Mouse (Mus musculus) forebrain, postnatal 0 days (tissue): ENCODE results near the gene Bmpr1b. TPM values are rescaled to one million over a fixed set of nuclear protein-coding genes. Genes with fewer than 3 reads are reported as not detected.

Experiments used
- ATAC-seq: fragments of 200-750 bp; cut with Nextera tagmentation; 2 replicates; pipeline ENCODE4 v1.8.0; 2017; ENCODE audit warnings: mild to moderate bottlenecking, moderate library complexity
- DNase-seq: peaks from one replicate; pipeline ENCODE4 v3.0.0-alpha.2; 2015
- H3K27ac ChIP-seq: fragments of 300-500 bp; sonication (generic); 2 replicates; pipeline ENCODE4 v1.5.1; 2014; ENCODE audit warnings: low read depth, mild to moderate bottlenecking, antibody characterized with exemption, low read length, moderate library complexity, mixed read lengths
- H3K27me3 ChIP-seq: fragments of 300-500 bp; sonication (generic); 2 replicates; pipeline ENCODE4 v1.6.1; 2014; ENCODE audit warnings: mild to moderate bottlenecking, low read length, mixed read lengths; ENCODE audit not compliant: insufficient read depth
- H3K36me3 ChIP-seq: fragments of 300-500 bp; sonication (generic); 2 replicates; pipeline ENCODE4 v1.6.1; 2014; ENCODE audit warnings: mild to moderate bottlenecking, moderate library complexity; ENCODE audit not compliant: insufficient read depth
- H3K4me1 ChIP-seq: fragments of 300-500 bp; sonication (generic); 2 replicates; pipeline ENCODE4 v1.6.1; 2014; ENCODE audit warnings: antibody characterized with exemption; ENCODE audit not compliant: insufficient read depth
- H3K4me2 ChIP-seq: fragments of 300-500 bp; sonication (generic); 2 replicates; pipeline ENCODE4 v1.6.1; 2014; ENCODE audit warnings: low read depth, mild to moderate bottlenecking, moderate library complexity
- H3K4me3 ChIP-seq: fragments of 300-500 bp; sonication (generic); 2 replicates; pipeline ENCODE4 v1.5.1; 2014; ENCODE audit warnings: low read depth, low read length, mixed read lengths
- H3K9ac ChIP-seq: fragments of 300-500 bp; sonication (generic); 2 replicates; pipeline ENCODE4 v1.6.1; 2014; ENCODE audit warnings: mild to moderate bottlenecking
- H3K9me3 ChIP-seq: fragments of 300-500 bp; sonication (generic); 2 replicates; pipeline ENCODE4 v1.6.1; 2016; ENCODE audit warnings: low read length
- CTCF ChIP-seq: sonication (generic); IDR thresholded peaks from 2 replicates; pipeline ENCODE4 v1.5.1; 2016; ENCODE audit warnings: antibody characterized with exemption, control low read depth, low read depth
- WGBS: fragments of 180-500 bp; shearing (Covaris S2); extraction: QIAGEN DNeasy Blood & Tissue Kit; methylation state at CpG from one replicate; pipeline ENCODE4 v1.1.7; 2014; 5-methylcytosine and 5-hydroxymethylcytosine counted together
- polyA plus RNA-seq: library from polyadenylated mRNA; unstranded; fragments of >200 nt; fragmentation: Nextera tagmentation; extraction: Ambion mirVana; gene quantifications from 2 replicates; pipeline ENCODE4 v1.2.1, GENCODE M21; 2015
- total RNA-seq: library from RNA; depleted of rRNA; stranded (reverse); fragments of >200 nt; gene quantifications from 2 replicates; pipeline ENCODE4 v1.2.3, GENCODE M21; 2014; rRNA removed

Gene Bmpr1b
- total RNA-seq (7.4 and 9.3 TPM in 2 replicates), polyA plus RNA-seq (2.4 and 3.0 TPM in 2 replicates)

- Histone ChIP-seq H3K27me3 (peaks cover 5% of the 10 kb centered on the region; the same call in 1 of the 2 replicates), H3K4me2 (peak within 1 kb of the TSS; percentile 98), H3K4me1 (peaks cover 5% of the 10 kb centered on the region; the same call in 1 of the 2 replicates), H3K4me3 (peak within 1 kb of the TSS; percentile 61), H3K9ac (peak within 1 kb of the TSS; percentile 55), H3K9me3 (no peaks in the 10 kb centered on the region), H3K27ac (peak within 1 kb of the TSS; percentile 29; the same call in 1 of the 2 replicates), H3K36me3 (no peaks in the 10 kb centered on the region)
- TF ChIP-seq CTCF: peak; percentile 64
- WGBS: 2% methylated on average over 62 of the region's 65 CpGs
- DNase-seq (peak; percentile 80), ATAC-seq (peak; percentile 95)
Measured at GRCm38 (mm10) chr3:142168863-142169521, at the start of gene Bmpr1b. Bmpr1b (minus strand) TSS chr3:142169425.

- no peaks in the 10 kb centered on the region for H3K9me3 ChIP-seq
- DNase-seq (no peak), ATAC-seq (no peak)
- H3K4me2 ChIP-seq: no peak overlapping the region
- no peak overlapping the region for H3K4me3 ChIP-seq
- no peaks in the 10 kb centered on the region for H3K27me3 ChIP-seq
- no peak overlapping the region for H3K27ac ChIP-seq
- TF ChIP-seq CTCF: no peak
- no peaks in the 10 kb centered on the region for H3K4me1 ChIP-seq
- 69% methylated on average over 2 of the region's 2 CpGs for WGBS
- no peaks in the 10 kb centered on the region for H3K36me3 ChIP-seq
- H3K9ac ChIP-seq: no peak overlapping the region
Measured at GRCm38 (mm10) chr3:142212821-142213220, 43.6 kb upstream of the Bmpr1b start.

DNA sequence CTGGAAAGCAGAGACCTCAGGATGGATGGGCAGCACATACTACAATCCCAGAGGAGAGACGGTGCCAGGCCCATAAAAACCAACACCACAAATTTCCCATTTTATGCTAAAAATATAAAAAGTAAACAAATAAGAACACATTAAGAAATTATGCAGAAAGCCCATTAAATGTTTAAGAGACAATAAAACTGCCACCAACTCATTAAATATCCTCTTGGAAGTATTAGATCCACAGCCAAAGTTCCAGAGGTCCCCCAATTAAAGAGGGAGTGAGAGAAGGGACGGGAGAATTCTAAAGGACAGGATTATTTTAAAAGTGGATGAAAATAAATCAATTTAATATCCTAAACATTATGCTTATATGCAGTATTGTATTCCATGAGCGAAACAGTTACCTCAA is 43.0 kb upstream of the Bmpr1b start:
- ATAC-seq (no peak), DNase-seq (no peak)
- H3K9ac ChIP-seq: no peak overlapping the region
- H3K4me3 ChIP-seq: no peak overlapping the region
- no peaks in the 10 kb centered on the region for H3K9me3 ChIP-seq
- H3K27me3 ChIP-seq: no peaks in the 10 kb centered on the region
- WGBS: 77% methylated on average over 3 of the region's 3 CpGs
- no peaks in the 10 kb centered on the region for H3K4me1 ChIP-seq
- no peak overlapping the region for H3K27ac ChIP-seq
- no peak for TF ChIP-seq CTCF
- no peak overlapping the region for H3K4me2 ChIP-seq
- no peaks in the 10 kb centered on the region for H3K36me3 ChIP-seq

DNA sequence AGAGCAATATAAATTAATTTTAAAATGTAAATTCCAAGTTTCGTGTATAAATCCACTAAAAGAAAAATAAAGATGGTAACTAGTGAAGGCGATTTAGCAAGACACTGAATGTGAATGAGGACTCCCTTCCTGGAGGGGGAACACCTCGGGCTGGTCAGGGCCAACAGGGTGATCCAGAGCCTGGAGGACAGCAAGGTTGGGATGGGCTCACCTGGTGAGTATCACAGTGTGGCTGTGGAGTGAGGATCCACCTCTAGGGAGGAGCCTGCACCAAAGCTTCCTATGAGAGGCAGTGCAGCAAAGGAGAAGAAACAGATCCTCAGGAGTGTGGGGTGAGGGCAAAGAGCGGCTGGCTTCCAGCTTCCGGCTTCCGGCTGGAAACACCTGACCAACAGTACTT is 40.8 kb upstream of the Bmpr1b start:
- DNase-seq: no peak
- Histone ChIP-seq H3K4me2 (no peak overlapping the region), H3K27ac (no peak overlapping the region), H3K36me3 (no peaks in the 10 kb centered on the region), H3K4me1 (no peaks in the 10 kb centered on the region), H3K9me3 (no peaks in the 10 kb centered on the region), H3K4me3 (no peak overlapping the region), H3K9ac (no peak overlapping the region), H3K27me3 (no peaks in the 10 kb centered on the region)
- WGBS: 76% methylated on average over 6 of the region's 6 CpGs
- no peak for ATAC-seq
- no peak for TF ChIP-seq CTCF

DNA sequence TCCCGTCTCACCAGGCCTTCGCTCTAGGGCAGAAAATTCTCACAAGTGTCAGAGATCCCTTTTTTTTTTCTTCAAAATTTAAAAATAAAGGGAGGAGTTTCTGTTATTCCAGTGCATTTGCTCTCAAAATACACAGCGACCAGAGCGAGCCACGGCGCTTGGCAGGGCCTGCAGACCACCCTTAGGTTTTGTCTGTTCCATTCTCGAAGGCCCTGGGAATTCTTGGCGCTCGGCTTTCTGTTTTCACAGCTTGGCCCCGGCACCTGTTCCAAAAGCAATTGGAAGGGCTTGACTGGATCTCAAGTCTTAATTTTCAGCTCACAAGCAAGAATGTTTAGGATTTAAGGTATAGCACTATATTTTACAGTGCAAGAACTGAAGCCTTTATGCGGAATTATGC is 39.8 kb upstream of the Bmpr1b start:
- Histone ChIP-seq H3K4me2 (no peak overlapping the region), H3K27ac (no peak overlapping the region), H3K9me3 (no peaks in the 10 kb centered on the region), H3K27me3 (no peaks in the 10 kb centered on the region), H3K36me3 (no peaks in the 10 kb centered on the region), H3K4me3 (no peak overlapping the region), H3K4me1 (no peaks in the 10 kb centered on the region), H3K9ac (no peak overlapping the region)
- WGBS: 38% methylated on average over 11 of the region's 11 CpGs
- ATAC-seq: no peak
- no peak for TF ChIP-seq CTCF
- DNase-seq: peak; percentile 31

GRCm38 (mm10) chr3:142207488-142207887 is 38.3 kb upstream of the Bmpr1b start:
- TF ChIP-seq CTCF: no peak
- no peaks in the 10 kb centered on the region for H3K4me1 ChIP-seq
- DNase-seq: no peak

GRCm38 (mm10) chr3:142206316-142206715 is 37.1 kb upstream of the Bmpr1b start:
- Histone ChIP-seq H3K27me3 (no peaks in the 10 kb centered on the region), H3K9ac (no peak overlapping the region), H3K27ac (no peak overlapping the region), H3K4me2 (no peak overlapping the region), H3K36me3 (no peaks in the 10 kb centered on the region), H3K4me1 (no peaks in the 10 kb centered on the region), H3K4me3 (no peak overlapping the region), H3K9me3 (no peaks in the 10 kb centered on the region)
- DNase-seq (no peak), ATAC-seq (no peak)
- no peak for TF ChIP-seq CTCF
- 92% methylated on average over 3 of the region's 3 CpGs for WGBS

More at GRCm38 (mm10) chr3:142207488-142207887, 38.3 kb upstream of the Bmpr1b start:
- ATAC-seq: no peak
- no peaks in the 10 kb centered on the region for H3K27me3 ChIP-seq
- no peak overlapping the region for H3K27ac ChIP-seq
- H3K4me3 ChIP-seq: no peak overlapping the region
- no peaks in the 10 kb centered on the region for H3K36me3 ChIP-seq
- no peak overlapping the region for H3K9ac ChIP-seq
- no peaks in the 10 kb centered on the region for H3K9me3 ChIP-seq
- no peak overlapping the region for H3K4me2 ChIP-seq
- WGBS: 91% methylated on average over 6 of the region's 6 CpGs
